Mouse (Mus musculus): ENCODE measurements around the gene Nln. TPM values are rescaled to one million over a fixed set of nuclear protein-coding genes. Genes with fewer than 3 reads are reported as not detected.

The Nln gene
- total RNA-seq, 2 experiments from 2014 or later, result 19.9 to 25.7 TPM

GRCm38 (mm10) chr13:104041481-104041880, 67.9 kb downstream of the Nln start:
- DNase-seq, result no peak

- DNase-seq, result no peak
Observed at GRCm38 (mm10) chr13:104040950-104041349, 68.5 kb downstream of the Nln start.

GRCm38 (mm10) chr13:104039861-104040260, 69.6 kb downstream of the Nln start:
- DNase-seq, result no peak

GRCm38 (mm10) chr13:104038891-104039290, 70.5 kb downstream of the Nln start:
- DNase-seq, result no peak

- no peak for DNase-seq
Observed at GRCm38 (mm10) chr13:104038358-104038757, 71.1 kb downstream of the Nln start.

GRCm38 (mm10) chr13:104037531-104038290, 71.7 kb downstream of the Nln start:
- no peak for DNase-seq

- DNase-seq, result no peak
Observed at GRCm38 (mm10) chr13:104036494-104037290, 72.7 kb downstream of the Nln start.

GRCm38 (mm10) chr13:104035651-104036050, 73.8 kb downstream of the Nln start:
- DNase-seq, result no peak

GRCm38 (mm10) chr13:104034854-104035253, 74.6 kb downstream of the Nln start:
- no peak for DNase-seq

GRCm38 (mm10) chr13:104032620-104033133, 76.7 kb downstream of the Nln start:
- no peak for DNase-seq

GRCm38 (mm10) chr13:104031821-104032331, 77.5 kb downstream of the Nln start:
- peak in 1 of 2 experiments; percentile 54 for DNase-seq

- no peak for DNase-seq
Observed at GRCm38 (mm10) chr13:104030956-104031355, 78.5 kb downstream of the Nln start.

- DNase-seq, result no peak
Observed at GRCm38 (mm10) chr13:104029511-104029910, 79.9 kb downstream of the Nln start.

GRCm38 (mm10) chr13:104029089-104029488, 80.3 kb downstream of the Nln start:
- DNase-seq, result no peak

GRCm38 (mm10) chr13:104026525-104026924, 82.9 kb downstream of the Nln start:
- DNase-seq, result no peak

GRCm38 (mm10) chr13:104025710-104025995, 83.8 kb downstream of the Nln start:
- DNase-seq, result no peak

GRCm38 (mm10) chr13:104024856-104025709, 84.3 kb downstream of the Nln start:
- no peak for DNase-seq

- DNase-seq, result no peak
Observed at GRCm38 (mm10) chr13:104024275-104024674, 85.1 kb downstream of the Nln start.

- peak in 1 of 2 experiments; percentile 32 for DNase-seq
Observed at GRCm38 (mm10) chr13:104023356-104023911, 86.0 kb downstream of the Nln start.

- DNase-seq, result no peak
Observed at GRCm38 (mm10) chr13:104018466-104019076, 90.8 kb downstream of the Nln start.

GRCm38 (mm10) chr13:104015246-104016105, 93.9 kb downstream of the Nln start:
- no peak for DNase-seq
